Mouse (Mus musculus) midbrain, postnatal 0 days (tissue): Measurements from ENCODE around the gene Gabbr2. TPM values are rescaled to one million over a fixed set of nuclear protein-coding genes. Genes with fewer than 3 reads are reported as not detected.

Source experiments
- ATAC-seq: fragments of 200-750 bp; cut with Nextera tagmentation; 2 replicates; pipeline ENCODE4 v1.8.0; 2017; ENCODE audit warnings: moderate number of reproducible peaks, mild to moderate bottlenecking, moderate TSS enrichment, moderate library complexity; ENCODE audit not compliant: low FRiP score
- DNase-seq: peaks from one replicate; pipeline ENCODE4 v3.0.0-alpha.2; 2015; ENCODE audit warnings: low spot score
- H3K27ac ChIP-seq: fragments of 300-500 bp; sonication (generic); 2 replicates; pipeline ENCODE4 v1.5.1; 2014; ENCODE audit warnings: low read depth, mild to moderate bottlenecking, low read length, mixed read lengths
- H3K27me3 ChIP-seq: fragments of 300-500 bp; sonication (generic); 2 replicates; pipeline ENCODE4 v1.6.1; 2014; ENCODE audit warnings: low read length, control low read depth, mixed read lengths; ENCODE audit not compliant: insufficient read depth
- H3K36me3 ChIP-seq: fragments of 300-500 bp; sonication (generic); 2 replicates; pipeline ENCODE4 v1.6.1; 2014; ENCODE audit warnings: low read length, control low read depth, mixed read lengths; ENCODE audit not compliant: insufficient read depth
- H3K4me1 ChIP-seq: fragments of 300-500 bp; sonication (generic); 2 replicates; pipeline ENCODE4 v1.6.1; 2014; ENCODE audit warnings: mild to moderate bottlenecking, control low read depth, antibody characterized with exemption, low read length, mixed read lengths; ENCODE audit not compliant: insufficient read depth
- H3K4me2 ChIP-seq: fragments of 300-500 bp; sonication (generic); 2 replicates; pipeline ENCODE4 v1.6.1; 2014; ENCODE audit warnings: low read depth, mild to moderate bottlenecking, low read length, mixed read lengths; ENCODE audit not compliant: poor library complexity, severe bottlenecking
- H3K4me3 ChIP-seq: fragments of 300-500 bp; sonication (generic); 2 replicates; pipeline ENCODE4 v1.5.1; 2014; ENCODE audit warnings: low read depth, mild to moderate bottlenecking, low read length, moderate library complexity
- H3K9ac ChIP-seq: fragments of 300-500 bp; sonication (generic); replicated peaks from 2 replicates; pipeline ENCODE4 v1.6.1; 2014; ENCODE audit warnings: mild to moderate bottlenecking, low read length, moderate library complexity, mixed read lengths; ENCODE audit not compliant: poor library complexity, severe bottlenecking
- H3K9me3 ChIP-seq: fragments of 300-500 bp; sonication (generic); 2 replicates; pipeline ENCODE4 v1.6.1; 2016; ENCODE audit warnings: low read length, control low read depth
- CTCF ChIP-seq: IDR thresholded peaks from 2 replicates; pipeline ENCODE4 v1.5.1; 2016; ENCODE audit warnings: antibody characterized with exemption, mild to moderate bottlenecking
- WGBS: fragments of 180-500 bp; shearing (Covaris S2); extraction: QIAGEN DNeasy Blood & Tissue Kit; methylation state at CpG from one replicate; pipeline ENCODE4 v1.1.7; 2014; 5-methylcytosine and 5-hydroxymethylcytosine counted together
- polyA plus RNA-seq: library from polyadenylated mRNA; unstranded; fragments of >200 nt; fragmentation: Nextera tagmentation; extraction: Ambion mirVana; gene quantifications from 2 replicates; pipeline ENCODE4 v1.2.1, GENCODE M21; 2015
- total RNA-seq: library from RNA; depleted of rRNA; stranded (reverse); fragments of >200 nt; gene quantifications from 2 replicates; pipeline ENCODE4 v1.2.3, GENCODE M21; 2014

Gabbr2 gene
- total and polyA plus RNA-seq, 2 experiments from 2014 or later = 20.5 to 123 TPM

GRCm38 (mm10) chr4:47032171-47032570, 40.5 kb upstream of the Gabbr2 start:
- Histone ChIP-seq H3K9me3 (no peaks in the 10 kb centered on the region), H3K9ac (no peak overlapping the region), H3K4me3 (no peak overlapping the region), H3K4me2 (no peak overlapping the region), H3K27ac (no peak overlapping the region), H3K27me3 (no peaks in the 10 kb centered on the region), H3K4me1 (no peaks in the 10 kb centered on the region), H3K36me3 (peaks cover 26% of the 10 kb centered on the region)
- ATAC-seq (no peak), DNase-seq (no peak)
- WGBS = 75% methylated on average over 8 of the region's 8 CpGs
- no peak for TF ChIP-seq CTCF

- H3K9me3 ChIP-seq = no peaks in the 10 kb centered on the region
- H3K27me3 ChIP-seq = no peaks in the 10 kb centered on the region
- H3K27ac ChIP-seq = no peak overlapping the region
- no peak overlapping the region for H3K9ac ChIP-seq
- peaks cover 31% of the 10 kb centered on the region for H3K36me3 ChIP-seq
- DNase-seq (no peak), ATAC-seq (no peak)
- 88% methylated on average over 5 of the region's 5 CpGs for WGBS
- no peak for TF ChIP-seq CTCF
- H3K4me3 ChIP-seq = no peak overlapping the region
- no peak overlapping the region for H3K4me2 ChIP-seq
- H3K4me1 ChIP-seq = no peaks in the 10 kb centered on the region
These were observed 37.1 kb upstream of the Gabbr2 start for GRCm38 (mm10) chr4:47028791-47029190.

GRCm38 (mm10) chr4:47023949-47024348, 32.3 kb upstream of the Gabbr2 start:
- peak; percentile 53 for TF ChIP-seq CTCF

GRCm38 (mm10) chr4:47022804-47023603, 31.3 kb upstream of the Gabbr2 start:
- Histone ChIP-seq H3K4me3 (no peak overlapping the region), H3K36me3 (peaks cover 34% of the 10 kb centered on the region), H3K27me3 (no peaks in the 10 kb centered on the region), H3K4me1 (no peaks in the 10 kb centered on the region), H3K9ac (no peak overlapping the region; the same call in 1 of the 2 replicates), H3K4me2 (no peak overlapping the region), H3K9me3 (no peaks in the 10 kb centered on the region), H3K27ac (no peak overlapping the region)
- WGBS = 80% methylated on average over 10 of the region's 10 CpGs
- ATAC-seq (no peak), DNase-seq (no peak)
- no peak for TF ChIP-seq CTCF

More at GRCm38 (mm10) chr4:47023949-47024348, 32.3 kb upstream of the Gabbr2 start:
- DNase-seq = no peak
- Histone ChIP-seq H3K4me2 (no peak overlapping the region), H3K27ac (no peak overlapping the region), H3K9me3 (no peaks in the 10 kb centered on the region), H3K9ac (no peak overlapping the region), H3K4me1 (no peaks in the 10 kb centered on the region), H3K27me3 (no peaks in the 10 kb centered on the region), H3K4me3 (no peak overlapping the region), H3K36me3 (peaks cover 37% of the 10 kb centered on the region)
- ATAC-seq = peak; percentile 22; the same call in 1 of the 2 replicates
- WGBS = 65% methylated on average over 6 of the region's 6 CpGs

- 14% methylated on average over 5 of the region's 5 CpGs for WGBS
- no peak for ATAC-seq
These were observed 28.9 kb upstream of the Gabbr2 start for GRCm38 (mm10) chr4:47020563-47020962.

GRCm38 (mm10) chr4:47015156-47015555, 23.5 kb upstream of the Gabbr2 start:
- no peak for TF ChIP-seq CTCF
- H3K9me3 ChIP-seq = no peaks in the 10 kb centered on the region
- no peak overlapping the region for H3K27ac ChIP-seq
- ATAC-seq (no peak), DNase-seq (no peak)
- H3K9ac ChIP-seq = no peak overlapping the region
- no peak overlapping the region for H3K4me3 ChIP-seq
- WGBS = 68% methylated on average over 3 of the region's 3 CpGs
- peaks cover 11% of the 10 kb centered on the region; the same call in 1 of the 2 replicates for H3K4me1 ChIP-seq
- H3K27me3 ChIP-seq = no peaks in the 10 kb centered on the region
- H3K4me2 ChIP-seq = no peak overlapping the region
- peaks cover 19% of the 10 kb centered on the region for H3K36me3 ChIP-seq

More at GRCm38 (mm10) chr4:47020563-47020962, 28.9 kb upstream of the Gabbr2 start:
- peak; percentile 78 for TF ChIP-seq CTCF
- Histone ChIP-seq H3K4me1 (no peaks in the 10 kb centered on the region), H3K9me3 (no peaks in the 10 kb centered on the region), H3K4me2 (no peak overlapping the region), H3K36me3 (peaks cover 48% of the 10 kb centered on the region), H3K9ac (no peak overlapping the region), H3K27ac (no peak overlapping the region), H3K4me3 (no peak overlapping the region), H3K27me3 (no peaks in the 10 kb centered on the region)
- DNase-seq = no peak
